Mouse (Mus musculus): ENCODE measurements around the gene Pde4a.

Gene Pde4a

DNA sequence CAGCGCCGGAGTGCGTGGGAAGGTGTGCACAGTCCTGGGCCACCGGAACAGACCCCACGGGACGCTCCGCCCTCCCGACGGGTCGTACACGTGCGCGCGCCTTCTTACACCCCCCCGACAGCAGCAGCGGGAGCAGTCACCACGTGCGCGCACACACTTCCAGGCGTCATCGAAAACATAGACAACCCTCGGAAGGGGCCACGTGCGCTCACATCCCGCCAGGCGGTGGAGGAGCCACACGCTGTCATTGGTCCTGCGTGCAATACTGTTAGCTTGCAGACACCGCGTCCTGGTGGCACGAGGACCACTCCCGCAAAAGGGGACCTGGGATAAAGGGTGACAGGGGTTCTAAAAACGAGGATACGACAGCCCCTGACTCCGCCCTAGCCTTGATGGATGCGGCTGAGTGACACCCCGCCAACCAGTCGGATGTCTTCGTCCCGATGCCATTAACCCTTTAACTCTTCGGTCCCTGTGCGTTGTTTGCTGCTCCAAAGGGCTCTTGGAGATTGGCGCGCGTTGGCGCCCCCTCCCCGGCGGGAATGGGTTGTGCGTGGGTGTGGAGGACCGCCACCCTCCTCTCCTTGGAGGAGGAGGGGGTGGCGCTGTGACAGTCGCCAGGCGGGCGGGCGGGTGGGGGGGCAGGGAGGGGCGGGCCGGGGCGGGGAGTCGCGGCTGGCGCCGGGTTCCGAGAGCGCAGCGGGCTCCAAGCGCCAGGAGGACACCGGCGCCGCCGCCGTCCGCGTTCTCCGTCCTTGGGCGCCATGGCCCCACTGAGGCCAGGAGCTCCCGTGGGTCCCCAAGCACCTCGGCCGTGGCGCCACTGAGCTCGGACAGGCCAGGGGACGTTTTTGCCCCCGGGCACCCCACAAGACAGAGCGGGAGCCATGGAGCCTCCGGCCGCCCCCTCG, at the start of gene Pde4a:
TSS of gene Pde4a (plus strand) at position 674 of the 911 bp plus-strand sequence.
- in situ Hi-C loops (cut with MboI, MseI): no loop called here

DNA sequence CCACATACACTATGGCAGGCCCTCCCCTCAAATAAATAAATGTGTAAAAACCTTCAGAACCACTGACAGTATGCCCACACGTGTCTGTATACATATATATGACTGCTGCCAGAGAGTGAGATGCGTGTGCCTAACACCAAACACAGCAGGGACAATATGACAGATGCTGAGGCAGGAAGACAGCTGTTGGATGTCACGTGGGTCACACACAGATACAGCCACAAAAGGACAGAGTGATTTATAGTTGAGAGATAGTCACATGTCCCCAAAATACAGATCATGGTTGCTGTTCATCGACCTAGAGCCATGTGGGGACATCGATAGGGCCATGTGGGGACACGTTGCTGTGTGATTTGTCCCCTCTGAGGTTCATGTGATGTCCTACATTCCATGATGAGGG, 48.4 kb upstream of the Pde4a start:
- in situ Hi-C loops (cut with MboI, MseI): no loop called here

DNA sequence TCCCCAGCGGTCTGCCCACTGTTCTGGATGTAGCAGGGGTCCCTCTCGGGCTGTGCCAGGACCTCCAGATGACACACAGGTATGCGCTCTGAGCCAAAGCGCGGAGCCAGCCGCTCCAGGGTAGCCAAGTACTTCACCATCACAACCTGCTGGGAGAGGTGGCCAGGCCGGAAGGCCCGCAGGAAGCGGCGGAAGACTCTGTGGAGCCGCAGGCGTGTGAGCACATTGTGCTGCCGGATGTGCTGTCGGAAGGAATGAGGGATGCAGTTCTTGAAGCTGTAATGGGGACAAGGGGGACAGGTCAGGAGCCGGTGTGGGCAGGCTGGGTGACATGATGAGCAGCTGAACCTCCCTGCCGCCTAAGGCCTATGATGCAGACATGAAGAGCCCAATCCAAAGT, 44.0 kb upstream of the Pde4a start:
- in situ Hi-C loops (cut with MboI, MseI): no loop called here

DNA sequence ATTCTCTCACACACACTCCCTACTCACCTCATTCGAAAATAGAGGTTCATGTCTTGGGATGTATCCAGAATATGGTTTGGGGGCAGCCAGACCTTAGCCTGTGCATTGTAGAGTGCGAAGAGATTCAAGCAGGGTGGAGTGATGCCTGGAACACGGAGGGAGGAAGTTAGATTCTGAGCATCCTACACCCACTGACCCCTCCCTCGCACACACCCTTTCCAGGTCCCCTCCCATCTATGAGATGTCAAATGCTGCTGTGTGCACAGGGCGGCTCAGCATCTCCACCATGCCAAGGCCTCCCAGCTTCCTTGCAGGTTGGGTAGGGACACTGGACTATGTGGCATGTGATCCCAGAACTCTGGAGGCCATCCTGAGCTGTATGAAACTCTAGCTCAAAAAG, 40.7 kb upstream of the Pde4a start:
- in situ Hi-C loops (cut with MboI, MseI): no loop called here

DNA sequence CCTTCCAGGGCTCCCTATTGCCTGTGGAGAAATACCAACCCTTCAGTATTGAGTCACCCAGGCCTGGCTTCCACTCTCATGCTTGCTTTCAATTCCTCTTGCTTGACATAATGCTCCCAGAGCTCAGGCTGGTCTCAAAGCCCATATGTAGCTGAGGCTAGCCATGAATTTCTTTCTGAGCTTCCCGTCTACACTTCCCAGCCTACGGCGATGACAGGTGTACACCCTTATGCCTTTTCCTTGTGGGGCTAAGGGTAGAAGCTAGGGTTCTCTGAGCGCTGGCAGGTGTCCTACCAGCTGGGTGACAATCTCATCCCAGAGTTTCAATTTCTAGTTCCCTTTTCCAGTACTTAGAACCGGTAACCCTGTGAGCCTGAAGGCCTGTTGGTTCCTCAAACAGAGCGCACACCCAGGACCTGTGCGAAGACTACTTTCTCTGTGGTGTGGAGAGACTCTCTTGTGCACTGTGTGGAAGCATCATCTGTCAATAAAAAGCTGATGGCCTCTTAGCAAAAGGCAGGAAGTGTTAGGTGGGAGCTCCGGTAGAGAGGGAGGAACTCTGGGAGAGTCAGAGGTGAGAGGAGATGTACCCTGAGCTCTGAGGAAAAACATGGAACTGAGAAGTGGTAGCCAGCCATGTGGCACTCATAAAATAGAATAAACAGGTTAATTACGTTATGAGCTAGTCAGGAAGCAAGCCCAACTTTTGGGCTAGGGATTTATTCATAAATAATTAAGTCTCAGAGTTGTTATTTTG, 39.8 kb upstream of the Pde4a start:
- in situ Hi-C loops (cut with MboI, MseI): no loop called here

- in situ Hi-C loops (cut with MboI, MseI): no loop called here
Observed at GRCm38 (mm10) chr9:21126259-21126627, 39.3 kb upstream of the Pde4a start.

- in situ Hi-C loops (cut with MboI, MseI): no loop called here
Observed at GRCm38 (mm10) chr9:21131059-21131956, 34.2 kb upstream of the Pde4a start, which contains the start of gene Tyk2. TSS of gene Tyk2 (minus strand) at chr9:21131243.

GRCm38 (mm10) chr9:21132102-21132775, 33.3 kb upstream of the Pde4a start:
- in situ Hi-C loops (cut with MboI, MseI): no loop called here

DNA sequence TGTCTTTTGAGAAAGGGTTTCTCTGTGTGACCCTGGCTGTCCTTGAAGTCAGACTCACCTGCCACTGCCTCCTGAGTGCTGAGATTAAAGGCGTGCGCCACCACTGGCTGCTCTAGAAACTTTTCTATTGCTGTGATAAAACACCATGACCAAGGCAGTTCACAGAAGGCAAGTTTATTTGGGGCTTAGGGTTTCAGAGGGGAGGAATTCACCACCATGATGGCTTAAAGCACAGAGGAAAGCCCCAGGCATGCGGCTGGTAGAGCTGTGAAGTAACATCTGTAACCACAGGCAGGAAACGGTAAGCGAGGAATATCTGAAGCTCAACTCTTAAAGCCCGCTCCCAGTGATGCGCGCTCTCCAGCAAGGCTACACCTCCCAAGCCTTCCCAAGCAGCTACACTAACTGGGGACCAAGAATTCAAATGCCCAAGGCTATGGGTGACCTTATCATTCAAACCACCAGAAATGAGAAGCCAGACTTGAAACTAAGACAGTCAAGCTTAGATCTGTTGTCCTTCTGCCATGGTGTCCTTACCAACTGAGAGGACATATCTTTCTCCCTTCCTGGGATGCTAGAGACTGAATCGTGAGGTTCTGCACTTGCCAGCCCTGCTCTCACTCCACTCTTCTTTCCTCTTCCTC, 32.3 kb upstream of the Pde4a start:
- in situ Hi-C loops (cut with MboI, MseI): no loop called here

DNA sequence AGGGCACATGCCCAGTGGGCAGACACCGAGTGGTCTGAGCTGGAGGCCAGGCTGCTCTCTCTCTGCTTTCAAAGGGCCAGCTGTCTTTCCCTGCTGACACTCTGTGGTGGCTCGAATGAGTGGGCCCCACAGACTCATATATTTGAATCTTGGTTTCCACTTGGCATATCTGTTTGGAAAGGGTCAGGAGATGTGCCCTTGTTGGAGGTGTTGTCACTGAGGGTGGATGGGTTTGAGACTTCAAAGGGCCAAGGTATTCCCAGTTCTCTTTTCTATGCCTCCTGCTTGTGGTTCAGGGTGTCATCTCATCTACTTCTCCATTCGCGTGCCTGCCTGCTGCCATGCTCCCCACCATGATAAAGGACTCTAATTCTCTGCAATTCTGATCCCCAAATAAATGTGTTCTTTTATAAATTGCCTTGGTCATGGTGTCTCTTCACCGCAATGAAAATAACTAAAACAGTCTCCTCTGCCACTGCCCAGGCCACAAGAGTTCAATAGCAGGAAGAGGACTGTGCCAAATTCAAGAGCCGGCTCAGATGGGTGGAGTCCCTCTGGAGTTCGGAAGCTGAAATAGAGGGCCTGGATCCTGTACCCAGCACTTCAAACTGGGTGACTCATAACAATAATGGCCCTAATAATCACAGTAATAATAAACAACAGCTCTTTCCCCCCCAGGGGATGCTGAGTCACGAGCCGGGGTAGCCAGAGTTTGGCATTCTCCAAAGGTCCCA, 30.8 kb upstream of the Pde4a start:
- in situ Hi-C loops (cut with MboI, MseI): no loop called here

DNA sequence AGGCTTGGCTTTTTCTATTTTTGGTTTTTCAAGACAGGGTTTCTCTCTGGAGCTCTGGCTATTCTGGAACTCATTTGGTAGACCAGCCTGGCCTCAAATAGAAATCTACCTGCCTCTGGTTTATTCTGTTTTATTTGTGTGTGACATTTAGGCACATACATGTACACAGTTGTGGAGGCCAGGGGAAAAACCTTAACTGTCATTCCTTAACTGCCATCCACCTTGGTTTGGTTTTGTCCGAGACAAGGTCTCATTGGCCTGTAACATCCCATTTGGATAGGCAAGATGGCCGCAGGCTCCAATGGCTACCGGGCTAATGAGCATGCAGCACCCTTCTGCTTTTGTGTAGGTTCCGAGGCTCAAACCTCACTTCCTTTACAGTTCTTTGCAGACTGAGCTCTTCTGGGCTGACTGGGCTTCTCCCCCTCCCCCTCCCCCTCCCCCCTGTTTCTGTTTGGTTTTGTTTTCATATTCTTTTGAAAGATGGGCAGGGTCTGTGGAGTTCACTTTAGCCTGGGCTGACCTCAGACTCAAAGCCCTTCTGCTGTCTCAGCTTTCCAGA, 30.1 kb upstream of the Pde4a start:
- in situ Hi-C loops (cut with MboI, MseI): no loop called here

DNA sequence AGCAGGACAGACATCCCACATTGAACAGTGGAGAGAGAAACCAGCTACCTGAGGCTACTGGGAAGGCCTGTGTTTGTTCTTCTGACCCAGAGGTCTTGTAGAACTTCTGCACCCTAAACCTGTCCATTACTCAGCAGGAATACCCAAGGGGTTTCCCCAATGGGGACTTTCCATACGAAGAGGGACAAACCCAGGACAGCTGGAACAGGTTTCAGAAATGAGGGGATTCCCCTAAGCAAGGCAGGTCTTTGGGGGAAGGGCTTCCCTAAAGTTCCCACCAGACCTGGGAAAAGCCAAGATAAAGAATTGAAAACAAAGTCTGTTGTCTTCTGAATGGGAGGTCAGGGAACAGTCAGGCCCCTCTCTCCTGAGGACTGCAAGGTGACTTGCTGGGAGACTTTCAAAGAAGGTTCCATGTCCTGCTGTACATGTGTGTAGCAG, 29.6 kb upstream of the Pde4a start:
- in situ Hi-C loops (cut with MboI, MseI): no loop called here

- in situ Hi-C loops (cut with MboI, MseI): no loop called here
Observed at GRCm38 (mm10) chr9:21136401-21136800, 29.1 kb upstream of the Pde4a start.

GRCm38 (mm10) chr9:21137229-21137628, 28.3 kb upstream of the Pde4a start:
- in situ Hi-C loops (cut with MboI, MseI): no loop called here

DNA sequence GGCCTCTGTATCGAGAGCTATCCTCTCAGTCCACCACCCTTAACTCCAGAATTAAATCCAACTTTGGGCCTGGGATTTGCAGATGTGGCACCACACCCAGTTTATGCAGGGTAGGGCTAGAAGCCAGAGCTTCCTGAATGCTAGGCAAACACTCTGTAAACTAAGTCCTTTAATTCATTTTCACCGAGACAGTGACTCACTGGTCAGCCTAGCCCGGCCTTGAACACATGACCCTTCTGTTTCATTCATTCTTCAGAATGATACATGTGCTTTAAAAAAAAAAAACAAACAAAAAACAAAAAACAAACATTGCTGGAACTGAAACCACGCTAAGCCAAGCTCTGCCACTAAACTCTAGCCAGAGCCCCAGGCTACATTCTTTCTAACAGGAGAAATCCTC, 27.1 kb upstream of the Pde4a start:
- in situ Hi-C loops (cut with MboI, MseI): no loop called here

DNA sequence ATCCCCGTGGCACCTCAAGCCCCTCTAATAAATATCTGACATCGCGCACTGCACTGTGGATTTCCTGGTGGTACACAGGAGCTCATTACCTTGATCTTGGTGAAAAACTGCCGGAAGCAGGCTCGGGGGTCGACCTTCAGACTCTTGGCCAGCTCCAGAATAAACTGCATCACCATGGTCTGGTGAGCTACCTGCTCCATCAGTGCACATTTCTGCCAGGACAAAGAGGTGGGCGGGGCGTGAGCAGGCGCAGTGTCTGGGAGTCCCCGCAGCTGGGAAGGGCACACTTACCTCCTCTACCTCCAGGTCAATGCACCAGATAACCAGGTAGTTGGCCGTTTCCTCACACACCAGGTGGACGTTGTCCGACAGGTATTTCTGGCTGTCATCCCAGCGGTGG, 23.6 kb upstream of the Pde4a start:
- in situ Hi-C loops (cut with MboI, MseI): no loop called here

DNA sequence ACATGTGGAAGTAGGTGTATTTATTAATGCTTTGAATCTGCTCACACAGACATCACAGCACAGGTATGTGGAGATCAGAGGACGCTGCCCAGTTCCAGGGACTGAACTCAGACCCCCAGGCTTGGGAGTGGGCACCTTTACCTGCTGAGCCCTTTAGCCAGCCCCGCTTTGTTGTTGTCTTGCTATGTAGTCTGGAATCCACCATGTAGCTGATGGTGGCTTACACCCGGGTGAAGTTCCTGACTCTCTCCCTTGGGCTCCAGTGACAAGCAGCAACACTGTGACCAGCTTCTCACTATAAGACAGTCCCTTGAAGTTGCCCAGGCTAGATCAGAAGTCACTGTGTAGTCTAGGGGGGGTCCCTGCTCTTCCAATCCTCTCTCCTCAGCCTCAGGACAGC, 21.2 kb upstream of the Pde4a start:
- in situ Hi-C loops (cut with MboI, MseI): no loop called here

DNA sequence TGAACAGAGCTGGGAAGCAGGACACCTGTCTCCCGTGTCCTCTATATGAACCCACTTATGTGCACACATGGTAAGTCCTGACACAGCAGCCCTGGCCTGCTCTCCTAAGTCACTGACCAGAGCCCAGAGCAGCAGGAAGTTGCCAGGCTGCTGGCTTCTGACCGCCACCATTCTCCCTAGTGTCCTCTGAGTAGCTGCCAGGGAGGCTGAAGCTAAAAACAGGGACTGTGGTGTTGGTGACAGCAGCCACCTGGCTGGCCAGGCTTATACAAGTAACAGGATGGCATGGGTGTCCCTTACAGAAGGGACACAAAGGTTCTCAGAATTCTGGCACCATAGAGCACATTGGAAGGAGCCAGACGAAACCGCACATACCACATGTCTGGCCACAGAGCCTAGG, 20.1 kb upstream of the Pde4a start:
- in situ Hi-C loops (cut with MboI, MseI): no loop called here

DNA sequence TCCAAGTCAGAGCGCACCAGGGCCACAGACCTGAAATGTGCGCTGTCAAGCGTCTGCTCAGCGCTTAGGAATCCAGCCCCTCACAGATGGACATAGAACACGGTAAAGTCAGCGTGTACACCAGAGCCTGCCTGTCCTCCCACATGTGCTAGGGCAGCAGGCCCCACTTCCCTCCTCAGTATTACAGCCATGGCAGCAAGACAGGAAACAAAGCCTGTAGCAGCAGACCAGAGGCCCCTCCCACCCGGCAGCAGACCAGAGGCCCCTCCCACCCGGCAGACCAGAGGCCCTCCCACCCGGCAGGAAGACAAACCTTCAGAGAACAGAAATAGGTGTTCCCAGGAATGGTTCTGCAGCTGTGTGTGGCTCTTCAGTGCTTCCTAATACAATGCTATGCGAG, 18.8 kb upstream of the Pde4a start:
- in situ Hi-C loops (cut with MboI, MseI): no loop called here

DNA sequence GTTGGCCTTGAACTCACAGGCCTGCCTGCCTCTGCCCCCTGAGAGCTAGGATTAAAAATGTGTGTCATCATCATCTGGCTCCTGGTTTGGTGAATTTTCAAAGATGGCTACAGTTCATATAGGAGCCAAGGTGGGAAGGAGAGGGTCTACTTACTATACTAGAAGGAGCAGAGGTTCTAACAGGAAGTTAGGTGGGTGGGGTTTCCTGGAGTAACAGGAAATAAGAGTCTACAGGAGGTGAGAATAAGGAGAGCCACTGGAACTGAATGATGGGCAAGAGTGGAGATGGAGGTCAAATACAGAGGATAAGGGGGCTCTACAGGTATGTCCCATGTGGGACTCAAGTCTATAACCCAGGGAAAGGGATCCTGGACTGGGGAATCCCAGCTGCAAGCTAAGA, 17.1 kb upstream of the Pde4a start:
- in situ Hi-C loops (cut with MboI, MseI): no loop called here

All from T-helper 1 cell (primary cell).